Mouse (Mus musculus) T-helper 2 cell (primary cell): ENCODE measurements around the gene Prkg1.
"Not testable (repeated sequence)": the region's sequence is repeated elsewhere in the genome, so short reads cannot be mapped to it uniquely, and the experiment has no call there.

Experiments
- in situ Hi-C: fragments of 300-600 bp; cut with MboI, MseI; formaldehyde crosslinking; loops from one replicate; pipeline ENCODE4 v1.15.1; 2025; ENCODE audit warnings: high pct_unique_total_duplicates

The Prkg1 gene

GRCm38 (mm10) chr19:31444101-31444500 lies 320.7 kb downstream of the Prkg1 start:
- in situ Hi-C loops, result loop anchor here (10.0 kb wide), 1 partner anchor 1201 kb away; no protein-coding TSS in a partner anchor

DNA sequence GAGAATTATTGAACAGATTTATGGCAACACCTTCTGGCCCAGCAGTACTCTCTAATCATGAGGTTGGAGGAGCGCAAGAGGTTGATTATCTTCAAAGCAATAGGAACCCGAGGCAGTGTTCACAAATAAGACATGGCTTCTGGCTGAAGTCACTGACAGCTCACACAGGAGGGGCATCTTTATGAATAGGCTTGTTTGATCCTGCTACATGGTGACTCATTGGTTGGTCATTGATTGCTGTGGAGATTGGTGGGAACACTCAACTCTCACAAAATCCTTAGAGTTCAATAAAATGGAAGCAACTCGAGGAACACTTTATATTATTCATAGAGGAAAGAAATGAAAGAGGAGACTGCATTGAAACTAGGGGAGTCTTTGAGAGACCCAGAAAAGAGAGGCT lies 322.5 kb downstream of the Prkg1 start:
- in situ Hi-C loops, result loop anchor here (10.0 kb wide), 1 partner anchor 1202 kb away; no protein-coding TSS in a partner anchor

- in situ Hi-C loops, result no loop called here
These were observed 331.4 kb downstream of the Prkg1 start for GRCm38 (mm10) chr19:31433446-31433845.

DNA sequence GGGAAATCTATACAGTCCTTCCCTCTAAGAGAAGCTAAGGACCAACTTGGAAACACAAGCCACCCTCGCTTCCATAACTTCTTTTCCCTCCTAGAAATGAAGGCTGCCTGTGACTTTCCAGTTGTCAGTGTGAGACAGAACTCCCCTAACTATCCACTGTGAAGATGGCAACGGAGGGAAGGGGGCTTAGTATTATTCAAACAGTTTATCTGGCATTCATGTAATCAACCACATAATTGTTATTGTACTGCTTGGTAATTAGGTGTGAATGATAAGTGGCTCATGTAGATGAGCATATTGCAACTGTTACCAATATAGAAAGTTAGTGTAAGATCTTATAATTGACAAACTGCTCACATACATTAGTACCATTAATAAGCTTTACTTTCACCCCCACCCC lies 333.4 kb downstream of the Prkg1 start:
- in situ Hi-C loops, result no loop called here

DNA sequence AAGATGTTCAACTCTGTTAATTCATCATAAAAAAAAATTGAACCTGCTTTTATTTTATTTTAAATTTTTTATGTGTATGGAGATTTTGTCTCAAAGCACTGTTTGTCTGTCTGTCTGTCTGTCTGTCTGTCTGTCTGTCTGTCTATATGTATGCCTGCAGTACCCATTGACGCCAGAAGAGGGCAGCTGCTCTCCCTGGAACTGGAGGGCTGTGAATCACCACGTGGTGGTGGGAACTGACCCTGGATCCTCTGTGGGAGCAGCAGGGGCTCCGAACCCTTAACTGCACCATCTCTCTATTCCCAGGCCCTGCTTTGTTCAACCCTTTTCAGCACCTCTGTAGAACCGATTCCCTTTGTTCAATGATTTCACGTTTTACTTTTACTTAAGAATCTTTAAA lies 338.7 kb downstream of the Prkg1 start:
- in situ Hi-C loops, result no loop called here

- in situ Hi-C loops, result no loop called here
These were observed 339.6 kb downstream of the Prkg1 start for GRCm38 (mm10) chr19:31425199-31425598.

GRCm38 (mm10) chr19:31424319-31424718 lies 340.5 kb downstream of the Prkg1 start:
- in situ Hi-C loops, result no loop called here

GRCm38 (mm10) chr19:31413571-31413970 lies 351.3 kb downstream of the Prkg1 start:
- in situ Hi-C loops, result no loop called here

DNA sequence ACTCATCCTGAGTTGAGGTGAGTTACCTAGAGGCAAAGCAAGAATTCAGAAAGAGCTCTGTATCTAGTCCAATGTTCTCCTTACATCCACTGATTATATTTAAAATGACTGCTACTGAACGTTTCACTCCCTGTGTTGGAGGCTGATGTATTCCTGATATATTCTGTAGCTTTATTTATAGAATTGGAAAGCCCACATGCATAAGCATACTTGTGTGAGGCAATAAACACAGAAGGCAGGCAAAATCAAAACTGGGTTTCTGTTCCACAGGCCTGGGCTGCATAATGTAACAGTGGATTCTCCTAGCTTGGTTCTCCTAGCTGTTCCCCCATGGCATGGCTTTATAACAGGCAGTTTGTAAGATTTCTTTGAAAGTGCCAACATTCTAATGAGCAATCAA lies 368.7 kb downstream of the Prkg1 start:
- in situ Hi-C loops, result no loop called here

DNA sequence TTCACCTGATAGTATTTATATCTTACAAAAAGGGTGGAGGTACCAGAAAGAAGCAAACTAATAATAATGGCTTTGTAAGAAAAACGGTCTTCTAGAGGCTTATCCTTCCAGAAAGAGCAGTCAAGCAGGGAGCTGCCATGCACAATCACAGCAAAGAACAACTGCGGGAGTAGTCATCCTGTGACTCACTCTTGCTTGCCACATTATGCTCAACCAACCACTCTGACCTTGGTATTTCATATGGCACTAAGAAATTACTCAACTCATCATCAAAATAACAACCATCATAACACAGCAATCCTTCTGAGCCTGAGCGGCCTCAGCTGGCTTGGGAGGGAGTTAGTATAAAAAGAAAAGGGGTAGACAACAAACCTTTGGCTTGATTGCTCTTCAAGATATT lies 379.5 kb downstream of the Prkg1 start:
- in situ Hi-C loops, result no loop called here

- in situ Hi-C loops, result no loop called here
These were observed 381.0 kb downstream of the Prkg1 start for GRCm38 (mm10) chr19:31383881-31384280.

GRCm38 (mm10) chr19:31370106-31370505 lies 394.7 kb downstream of the Prkg1 start:
- in situ Hi-C loops, result no loop called here

GRCm38 (mm10) chr19:31369116-31369515 lies 395.7 kb downstream of the Prkg1 start:
- in situ Hi-C loops, result no loop called here

GRCm38 (mm10) chr19:31362051-31362450 lies 402.8 kb downstream of the Prkg1 start:
- in situ Hi-C loops, result no loop called here

DNA sequence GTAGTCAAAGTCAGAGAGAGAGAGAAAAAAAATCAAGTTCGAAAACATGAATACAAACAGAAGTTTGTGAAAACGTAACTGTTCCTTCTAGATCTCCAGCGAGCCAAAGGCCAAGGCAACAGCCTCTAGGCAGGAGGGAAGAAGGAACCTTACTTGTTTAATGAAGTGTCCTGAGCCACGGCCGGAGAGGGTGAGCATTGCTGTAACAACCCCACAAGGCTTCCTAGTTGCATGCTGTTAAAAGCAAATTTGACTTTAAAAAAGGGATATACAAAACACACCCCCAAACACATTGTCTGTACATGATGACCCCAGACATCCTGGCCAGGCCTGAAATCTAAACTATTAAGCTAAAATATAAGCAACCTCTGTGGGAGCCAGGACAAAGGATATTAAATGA lies 403.3 kb downstream of the Prkg1 start:
- in situ Hi-C loops, result no loop called here

- in situ Hi-C loops, result no loop called here
These were observed 403.7 kb downstream of the Prkg1 start for GRCm38 (mm10) chr19:31361161-31361560.

DNA sequence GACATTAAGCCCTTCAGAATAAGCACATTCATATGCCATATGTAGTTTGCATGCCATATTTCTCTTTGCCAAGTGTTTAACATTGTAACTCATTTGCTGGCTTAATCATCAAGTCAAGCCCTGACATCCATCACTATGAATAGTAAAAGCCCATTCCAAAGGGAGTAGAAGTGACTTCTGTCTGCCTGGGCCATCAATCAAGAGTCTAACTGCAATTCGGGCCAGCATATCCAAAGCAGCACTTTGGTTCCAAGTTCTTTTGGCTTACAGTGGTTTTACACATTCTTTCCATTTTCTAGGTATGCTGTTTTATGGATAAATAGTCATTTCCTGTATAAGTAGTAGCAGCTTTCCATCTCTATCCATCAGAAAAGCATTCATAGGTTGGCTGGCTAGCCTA lies 409.9 kb downstream of the Prkg1 start:
- in situ Hi-C loops, result no loop called here

DNA sequence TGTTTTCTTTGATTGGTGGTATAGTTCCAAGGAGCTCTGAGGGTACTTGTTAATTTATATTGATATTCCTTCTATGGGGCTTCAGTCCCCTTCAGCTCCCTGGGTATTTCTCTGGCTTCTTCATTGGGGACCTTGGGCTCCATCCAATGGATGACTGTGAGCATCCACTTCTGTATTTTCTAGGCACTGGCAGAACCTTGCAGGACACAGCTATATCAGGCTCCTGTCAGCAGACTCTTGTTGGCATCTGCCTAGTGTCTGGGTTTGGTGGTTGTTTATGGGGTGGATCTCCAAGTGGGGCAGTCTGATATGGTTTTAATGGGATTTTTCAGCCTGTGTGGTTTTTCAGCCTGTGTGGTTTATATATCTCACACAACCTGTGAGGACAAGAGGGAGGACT lies 412.0 kb downstream of the Prkg1 start:
- in situ Hi-C loops, result not testable (repeated sequence)

- in situ Hi-C loops, result no loop called here
These were observed 413.0 kb downstream of the Prkg1 start for GRCm38 (mm10) chr19:31351796-31352195.

- in situ Hi-C loops, result loop anchor here (10.0 to 25.0 kb wide), 2 partner anchors 423 to 1455 kb away; partner anchors contain the start of gene Prkg1
These were observed 422.7 kb downstream of the Prkg1 start for GRCm38 (mm10) chr19:31342150-31342549.

DNA sequence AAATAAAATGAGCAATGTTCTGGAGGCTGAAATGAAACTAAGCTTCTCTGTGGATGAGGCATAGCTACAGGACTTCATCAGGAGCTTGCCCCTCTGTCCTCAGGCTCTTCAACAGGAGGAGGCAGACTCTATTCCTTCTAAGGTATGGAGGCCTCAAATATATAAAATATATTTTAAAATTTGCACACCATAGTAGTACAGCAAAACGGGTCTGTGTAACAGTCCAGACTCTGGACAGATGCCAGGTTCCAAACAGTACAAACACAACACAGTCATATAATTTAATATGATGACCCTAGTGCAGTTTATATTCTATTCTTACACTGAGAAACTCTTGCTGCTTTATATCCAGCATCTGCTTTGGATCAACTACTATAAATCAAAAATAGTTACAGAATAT lies 423.9 kb downstream of the Prkg1 start:
- in situ Hi-C loops, result loop anchor here (10.0 to 25.0 kb wide), 2 partner anchors 424 to 1454 kb away; partner anchors contain the start of gene Prkg1

GRCm38 (mm10) chr19:31338355-31339101 lies 426.3 kb downstream of the Prkg1 start:
- in situ Hi-C loops, result loop anchor here (25.0 kb wide), 1 partner anchor 1451 kb away; no protein-coding TSS in a partner anchor

GRCm38 (mm10) chr19:31337863-31338217 lies 427.0 kb downstream of the Prkg1 start:
- in situ Hi-C loops, result loop anchor here (25.0 kb wide), 1 partner anchor 1451 kb away; no protein-coding TSS in a partner anchor
